Mouse (Mus musculus): ENCODE measurements around the gene Rnf19b. TPM values are rescaled to one million over a fixed set of nuclear protein-coding genes. Genes with fewer than 3 reads are reported as not detected.

Gene Rnf19b
- polyA plus RNA-seq, 1 experiment from 2014 or later: 5.6 TPM

- WGBS: 72% methylated on average over 3 of the region's 3 CpGs
- Histone ChIP-seq H3K27me3 (replicated peaks; ENCODE audit: control insufficient read depth, insufficient read depth, low read length) (no peaks in the 10 kb centered on the region), H3K9me3 (ENCODE audit: control insufficient read depth, low read length) (no peaks in the 10 kb centered on the region), H3K4me1 (ENCODE audit: control insufficient read depth, insufficient read depth, low read length) (peaks cover 15% of the 10 kb centered on the region), H3K4me3 (ENCODE audit: low read length) (no peak overlapping the region), H3K36me3 (ENCODE audit: control insufficient read depth, insufficient read depth, low read length) (no peaks in the 10 kb centered on the region), H3K27ac (ENCODE audit: low read length) (0 out of 2 replicates have a peak overlapping the region, but pooled peaks have one; percentile 38), H3K4me2 (ENCODE audit: low read depth, low read length) (no peak overlapping the region), H3K9ac (ENCODE audit: low read depth, low read length) (no peak overlapping the region)
- ATAC-seq: no peak
Measured at GRCm38 (mm10) chr4:129062281-129063075, 4.4 kb downstream of the Rnf19b start.

GRCm38 (mm10) chr4:129065688-129066236 lies 7.7 kb downstream of the Rnf19b start:
- Histone ChIP-seq H3K4me3 (ENCODE audit: low read length) (no peak overlapping the region), H3K27me3 (replicated peaks; ENCODE audit: control insufficient read depth, insufficient read depth, low read length) (no peaks in the 10 kb centered on the region), H3K27ac (ENCODE audit: low read length) (no peak overlapping the region), H3K9me3 (ENCODE audit: control insufficient read depth, low read length) (no peaks in the 10 kb centered on the region), H3K4me2 (ENCODE audit: low read depth, low read length) (no peak overlapping the region), H3K4me1 (ENCODE audit: control insufficient read depth, insufficient read depth, low read length) (peaks cover 7% of the 10 kb centered on the region), H3K36me3 (ENCODE audit: control insufficient read depth, insufficient read depth, low read length) (no peaks in the 10 kb centered on the region), H3K9ac (ENCODE audit: low read depth, low read length) (no peak overlapping the region)
- ATAC-seq: no peak

- no peak overlapping the region for H3K27ac ChIP-seq (ENCODE audit: low read length)
- WGBS: 80% methylated on average over 5 of the region's 5 CpGs
- no peak for ATAC-seq
- peaks cover 5% of the 10 kb centered on the region; the same call in 1 of the 2 replicates for H3K4me1 ChIP-seq (ENCODE audit: control insufficient read depth, insufficient read depth, low read length)
- no peaks in the 10 kb centered on the region for H3K36me3 ChIP-seq (ENCODE audit: control insufficient read depth, insufficient read depth, low read length)
- no peaks in the 10 kb centered on the region for H3K27me3 ChIP-seq (replicated peaks; ENCODE audit: control insufficient read depth, insufficient read depth, low read length)
- no peak overlapping the region for H3K4me3 ChIP-seq (ENCODE audit: low read length)
- H3K9me3 ChIP-seq (ENCODE audit: control insufficient read depth, low read length): no peaks in the 10 kb centered on the region
- H3K4me2 ChIP-seq (ENCODE audit: low read depth, low read length): no peak overlapping the region
- no peak overlapping the region for H3K9ac ChIP-seq (ENCODE audit: low read depth, low read length)
Measured at GRCm38 (mm10) chr4:129067638-129068415, 9.8 kb downstream of the Rnf19b start.

GRCm38 (mm10) chr4:129068848-129069247 lies 10.8 kb downstream of the Rnf19b start:
- Histone ChIP-seq H3K36me3 (ENCODE audit: control insufficient read depth, insufficient read depth, low read length) (no peaks in the 10 kb centered on the region), H3K9ac (ENCODE audit: low read depth, low read length) (no peak overlapping the region), H3K4me2 (ENCODE audit: low read depth, low read length) (no peak overlapping the region), H3K27me3 (replicated peaks; ENCODE audit: control insufficient read depth, insufficient read depth, low read length) (no peaks in the 10 kb centered on the region), H3K9me3 (ENCODE audit: control insufficient read depth, low read length) (no peaks in the 10 kb centered on the region), H3K4me3 (ENCODE audit: low read length) (no peak overlapping the region), H3K4me1 (ENCODE audit: control insufficient read depth, insufficient read depth, low read length) (peaks cover 5% of the 10 kb centered on the region; the same call in 1 of the 2 replicates), H3K27ac (ENCODE audit: low read length) (no peak overlapping the region)
- ATAC-seq: no peak
- 95% methylated on average over 4 of the region's 4 CpGs for WGBS

- Histone ChIP-seq H3K36me3 (ENCODE audit: control insufficient read depth, insufficient read depth, low read length) (peaks cover 24% of the 10 kb centered on the region), H3K4me3 (ENCODE audit: low read length) (no peak overlapping the region), H3K4me1 (ENCODE audit: control insufficient read depth, insufficient read depth, low read length) (no peaks in the 10 kb centered on the region), H3K9ac (ENCODE audit: low read depth, low read length) (no peak overlapping the region), H3K27me3 (replicated peaks; ENCODE audit: control insufficient read depth, insufficient read depth, low read length) (no peaks in the 10 kb centered on the region), H3K9me3 (ENCODE audit: control insufficient read depth, low read length) (no peaks in the 10 kb centered on the region), H3K27ac (ENCODE audit: low read length) (no peak overlapping the region), H3K4me2 (ENCODE audit: low read depth, low read length) (no peak overlapping the region)
- WGBS: 93% methylated on average over 9 of the region's 9 CpGs
- no peak for ATAC-seq
Measured at GRCm38 (mm10) chr4:129079126-129079525, 21.1 kb downstream of the Rnf19b start.

- Histone ChIP-seq H3K36me3 (ENCODE audit: control insufficient read depth, insufficient read depth, low read length) (peaks cover 17% of the 10 kb centered on the region), H3K9me3 (ENCODE audit: control insufficient read depth, low read length) (no peaks in the 10 kb centered on the region), H3K4me2 (ENCODE audit: low read depth, low read length) (no peak overlapping the region), H3K4me3 (ENCODE audit: low read length) (no peak overlapping the region), H3K4me1 (ENCODE audit: control insufficient read depth, insufficient read depth, low read length) (no peaks in the 10 kb centered on the region), H3K9ac (ENCODE audit: low read depth, low read length) (no peak overlapping the region), H3K27me3 (replicated peaks; ENCODE audit: control insufficient read depth, insufficient read depth, low read length) (no peaks in the 10 kb centered on the region), H3K27ac (ENCODE audit: low read length) (no peak overlapping the region)
- ATAC-seq: no peak
- 86% methylated on average over 7 of the region's 7 CpGs for WGBS
Measured at GRCm38 (mm10) chr4:129081041-129081440, 23.0 kb downstream of the Rnf19b start.

GRCm38 (mm10) chr4:129081512-129081911 lies 23.4 kb downstream of the Rnf19b start:
- H3K4me2 ChIP-seq (ENCODE audit: low read depth, low read length): no peak overlapping the region
- no peak for ATAC-seq
- H3K9ac ChIP-seq (ENCODE audit: low read depth, low read length): no peak overlapping the region
- no peaks in the 10 kb centered on the region for H3K4me1 ChIP-seq (ENCODE audit: control insufficient read depth, insufficient read depth, low read length)
- 83% methylated on average over 6 of the region's 6 CpGs for WGBS
- no peaks in the 10 kb centered on the region for H3K9me3 ChIP-seq (ENCODE audit: control insufficient read depth, low read length)
- no peak overlapping the region for H3K4me3 ChIP-seq (ENCODE audit: low read length)
- no peak overlapping the region for H3K27ac ChIP-seq (ENCODE audit: low read length)
- H3K36me3 ChIP-seq (ENCODE audit: control insufficient read depth, insufficient read depth, low read length): peaks cover 16% of the 10 kb centered on the region
- no peaks in the 10 kb centered on the region for H3K27me3 ChIP-seq (replicated peaks; ENCODE audit: control insufficient read depth, insufficient read depth, low read length)

- peak; percentile 30; the same call in 1 of the 2 replicates for ATAC-seq
- H3K27ac ChIP-seq (ENCODE audit: low read length): no peak overlapping the region
- H3K9me3 ChIP-seq (ENCODE audit: control insufficient read depth, low read length): no peaks in the 10 kb centered on the region
- H3K27me3 ChIP-seq (replicated peaks; ENCODE audit: control insufficient read depth, insufficient read depth, low read length): no peaks in the 10 kb centered on the region
- peaks cover 16% of the 10 kb centered on the region for H3K36me3 ChIP-seq (ENCODE audit: control insufficient read depth, insufficient read depth, low read length)
- no peak overlapping the region for H3K4me3 ChIP-seq (ENCODE audit: low read length)
- WGBS: 73% methylated on average over 3 of the region's 3 CpGs
- H3K4me1 ChIP-seq (ENCODE audit: control insufficient read depth, insufficient read depth, low read length): no peaks in the 10 kb centered on the region
- H3K9ac ChIP-seq (ENCODE audit: low read depth, low read length): no peak overlapping the region
- H3K4me2 ChIP-seq (ENCODE audit: low read depth, low read length): no peak overlapping the region
Measured at GRCm38 (mm10) chr4:129081939-129082338, 23.9 kb downstream of the Rnf19b start.

GRCm38 (mm10) chr4:129082379-129083115 lies 24.5 kb downstream of the Rnf19b start:
- Histone ChIP-seq H3K27me3 (replicated peaks; ENCODE audit: control insufficient read depth, insufficient read depth, low read length) (no peaks in the 10 kb centered on the region), H3K36me3 (ENCODE audit: control insufficient read depth, insufficient read depth, low read length) (peaks cover 16% of the 10 kb centered on the region), H3K4me2 (ENCODE audit: low read depth, low read length) (no peak overlapping the region), H3K27ac (ENCODE audit: low read length) (no peak overlapping the region), H3K4me3 (ENCODE audit: low read length) (no peak overlapping the region), H3K4me1 (ENCODE audit: control insufficient read depth, insufficient read depth, low read length) (no peaks in the 10 kb centered on the region), H3K9me3 (ENCODE audit: control insufficient read depth, low read length) (no peaks in the 10 kb centered on the region), H3K9ac (ENCODE audit: low read depth, low read length) (no peak overlapping the region)
- peak; percentile 88 for ATAC-seq
- 45% methylated on average over 10 of the region's 10 CpGs for WGBS

Data from intestine, embryonic 16.5 days (tissue).